ENCODE assay signal across 9 mouse cellular contexts in the genomic region with DNA sequence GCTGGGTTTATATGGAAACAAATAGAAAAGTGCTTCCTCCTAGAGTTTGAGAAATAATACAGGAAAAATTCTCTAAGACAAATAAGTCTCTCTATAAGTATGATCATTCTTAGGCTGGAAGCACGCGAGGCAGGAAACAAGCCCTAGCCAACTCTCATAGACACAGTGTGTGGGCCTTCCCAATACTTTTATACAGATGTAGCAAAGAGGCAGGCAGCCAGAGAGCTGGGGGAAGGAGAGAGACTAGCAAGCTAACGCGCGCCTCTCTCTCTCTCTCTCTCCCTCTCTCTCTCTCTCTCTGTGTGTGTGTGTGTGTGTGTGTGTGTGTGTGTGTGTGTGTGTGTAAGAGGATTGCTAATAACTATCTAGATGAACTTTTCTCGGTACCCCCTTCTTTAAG. TPM values are rescaled to one million over a fixed set of nuclear protein-coding genes. Genes with fewer than 3 reads are reported as not detected.
DNase-seq lines count a peak whose midpoint lies in the region; ATAC-seq lines count a peak whose summit lies in the region.
"Had no signal": no experiment of that assay in that cellular context is flagged by ENCODE, and none has a peak within 500 bp of the region (broad histone marks: within the 10 kb centered on the region; RNA-seq: fewer than 3 reads in every experiment).

No protein-coding gene starts in this region.

- H3K4me2 ChIP-seq in forebrain, embryonic 13.5 days, result peak overlapping the region; percentile 74
- peak overlapping the region; percentile 66 for H3K4me2 ChIP-seq in intestine, embryonic 15.5 days (replicated peaks)
- peak overlapping the region; percentile 78; the same call in 1 of the 2 replicates for H3K4me2 ChIP-seq in midbrain, embryonic 16.5 days (ENCODE audit: low read length)

- no peak overlapping the region for H3K9ac ChIP-seq in forebrain, embryonic 13.5 days
- H3K9ac ChIP-seq in intestine, embryonic 15.5 days, result no peak overlapping the region
- H3K9ac ChIP-seq in midbrain, embryonic 16.5 days (ENCODE audit: low read depth, low read length), result no peak overlapping the region

- no peak for ATAC-seq in forebrain, embryonic 13.5 days
- peak; percentile 11; the same call in 1 of the 2 replicates for ATAC-seq in intestine, embryonic 15.5 days
- no peak for ATAC-seq in midbrain, embryonic 16.5 days

- peaks cover 9% of the 10 kb centered on the region; the same call in 1 of the 2 replicates for H3K4me1 ChIP-seq in forebrain, embryonic 13.5 days
- H3K4me1 ChIP-seq in intestine, embryonic 15.5 days (replicated peaks), result no peaks in the 10 kb centered on the region
- 0 out of 2 replicates have a peak, but pooled peaks cover 2% of the 10 kb centered on the region for H3K4me1 ChIP-seq in midbrain, embryonic 16.5 days (ENCODE audit: control insufficient read depth, insufficient read depth, low read length)

- H3K27me3 ChIP-seq in forebrain, embryonic 13.5 days, result peaks cover 13% of the 10 kb centered on the region
- H3K27me3 ChIP-seq in intestine, embryonic 15.5 days (replicated peaks), result no peaks in the 10 kb centered on the region
- no peaks in the 10 kb centered on the region for H3K27me3 ChIP-seq in midbrain, embryonic 16.5 days (ENCODE audit: control insufficient read depth, insufficient read depth, low read depth, low read length)

- no peak overlapping the region for H3K27ac ChIP-seq in forebrain, embryonic 13.5 days
- H3K27ac ChIP-seq in intestine, embryonic 15.5 days, result no peak overlapping the region
- H3K27ac ChIP-seq in midbrain, embryonic 16.5 days (ENCODE audit: low read length), result no peak overlapping the region

- H3K4me3 ChIP-seq in forebrain, embryonic 13.5 days, result no peak overlapping the region
- peak overlapping the region; percentile 52 for H3K4me3 ChIP-seq in intestine, embryonic 15.5 days (replicated peaks)
- no peak overlapping the region for H3K4me3 ChIP-seq in midbrain, embryonic 16.5 days (ENCODE audit: low read depth, low read length)

- peak; percentile 30 for DNase-seq in kidney, postnatal 10 days
- no peak for DNase-seq in kidney, postnatal 36 days
- DNase-seq in spleen, postnatal 14 days (ENCODE audit: low spot score in 2 of 2), result no peak
- DNase-seq in lung, postnatal 36 days, result no peak
- DNase-seq: gastrocnemius, postnatal 25 days; thymus, adult 18-20 months had no signal

- no peaks in the 10 kb centered on the region for H3K9me3 ChIP-seq in forebrain, embryonic 13.5 days (replicated peaks)
- H3K9me3 ChIP-seq in intestine, embryonic 15.5 days, result no peaks in the 10 kb centered on the region
- H3K9me3 ChIP-seq in midbrain, embryonic 16.5 days (replicated peaks; ENCODE audit: control insufficient read depth, low read length, poor library complexity, severe bottlenecking), result no peaks in the 10 kb centered on the region

- no peaks in the 10 kb centered on the region for H3K36me3 ChIP-seq in forebrain, embryonic 13.5 days (ENCODE audit: poor library complexity, severe bottlenecking)
- H3K36me3 ChIP-seq in intestine, embryonic 15.5 days, result no peaks in the 10 kb centered on the region
- no peaks in the 10 kb centered on the region for H3K36me3 ChIP-seq in midbrain, embryonic 16.5 days (ENCODE audit: control insufficient read depth, insufficient read depth, low read length)

- WGBS in forebrain, embryonic 13.5 days, result 42% methylated on average over 6 of the region's 6 CpGs
- 31% methylated on average over 6 of the region's 6 CpGs for WGBS in intestine, embryonic 15.5 days
- 36% methylated on average over 6 of the region's 6 CpGs for WGBS in midbrain, embryonic 16.5 days

RNA-seq across cellular contexts. Expression of a gene that starts 2.2 kb away (rescaled TPM):
- polyA plus RNA-seq in forebrain, embryonic 13.5 days (2015; fragmentation: Nextera tagmentation; extraction: Ambion mirVana), result 33.5 and 34.9 TPM in 2 replicates
- polyA plus RNA-seq in intestine, embryonic 15.5 days (2015; fragmentation: Nextera tagmentation; extraction: Ambion mirVana), result 505 and 604 TPM in 2 replicates
- polyA plus RNA-seq in midbrain, embryonic 16.5 days (2015; fragmentation: Nextera tagmentation; extraction: Ambion mirVana), result 49.2 and 49.3 TPM in 2 replicates

Comparison
In these comparisons a context has a peak if more than half of its experiments do, and no peak if none do; other contexts are left out.
1. RNA of a gene that starts 2.2 kb away (polyA plus RNA-seq): 505 to 604 TPM in intestine, embryonic 15.5 days; 49.2 to 49.3 TPM in midbrain, embryonic 16.5 days and 33.5 to 34.9 TPM in forebrain, embryonic 13.5 days; every median in the first group is over 10 times any median in the second.
2. Peak in every context shown above with its lines, with median percentiles within 50 percentile points of each other: H3K4me2 ChIP-seq.